Mouse (Mus musculus): ENCODE measurements around the gene Pdlim1.

DNA sequence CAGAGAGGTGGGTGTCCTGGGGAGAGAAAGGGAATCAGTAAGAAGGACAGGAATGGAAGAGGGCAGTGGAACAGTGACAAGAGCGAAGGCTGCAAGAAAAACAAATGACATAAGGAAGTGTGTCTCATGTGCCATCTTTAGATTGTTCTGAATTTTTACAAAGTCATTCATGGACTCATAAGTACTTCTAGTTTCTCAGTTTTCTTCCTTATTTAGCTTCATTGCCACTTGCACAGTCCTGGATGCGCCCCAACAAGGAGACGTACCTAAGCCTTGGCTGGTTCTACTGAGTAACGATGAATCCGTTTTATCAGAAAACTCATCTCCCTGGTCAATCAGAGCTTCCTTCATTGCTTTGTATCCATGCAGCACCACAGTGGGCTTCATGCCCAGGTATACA is 88.0 kb downstream of the Pdlim1 start:
- TF ChIP-seq CTCF (IDR thresholded peaks at IDR 0.05; ENCODE audit: borderline replicate concordance, insufficient read depth, low read length) (no peak), POLR2A (IDR thresholded peaks at IDR 0.05; ENCODE audit: low read depth, low read length) (no peak)
